Mouse (Mus musculus) lung, adult 2 months (tissue): ENCODE data around the gene Itga1.

Source experiments
- CTCF ChIP-seq: fragments of 200-500 bp; IDR thresholded peaks from 2 replicates; pipeline ENCODE4 v1.5.1; 2011; ENCODE audit warnings: mild to moderate bottlenecking, low read length, control low read depth; ENCODE audit not compliant: insufficient read depth
- POLR2A ChIP-seq: fragments of 200-500 bp; IDR thresholded peaks from 2 replicates; pipeline ENCODE4 v1.6.1; 2011; ENCODE audit warnings: low read depth, mild to moderate bottlenecking, control low read depth, low read length, borderline replicate concordance; ENCODE audit errors: extremely low read depth

- TF ChIP-seq POLR2A (no peak), CTCF (no peak)
These were observed 26.1 kb upstream of the Itga1 start for GRCm38 (mm10) chr13:115127826-115128225.
